Mouse (Mus musculus): ENCODE results near the gene Isy1.
"Not testable (repeated sequence)": the region's sequence is repeated elsewhere in the genome, so short reads cannot be mapped to it uniquely, and the experiment has no call there.

The Isy1 gene

DNA sequence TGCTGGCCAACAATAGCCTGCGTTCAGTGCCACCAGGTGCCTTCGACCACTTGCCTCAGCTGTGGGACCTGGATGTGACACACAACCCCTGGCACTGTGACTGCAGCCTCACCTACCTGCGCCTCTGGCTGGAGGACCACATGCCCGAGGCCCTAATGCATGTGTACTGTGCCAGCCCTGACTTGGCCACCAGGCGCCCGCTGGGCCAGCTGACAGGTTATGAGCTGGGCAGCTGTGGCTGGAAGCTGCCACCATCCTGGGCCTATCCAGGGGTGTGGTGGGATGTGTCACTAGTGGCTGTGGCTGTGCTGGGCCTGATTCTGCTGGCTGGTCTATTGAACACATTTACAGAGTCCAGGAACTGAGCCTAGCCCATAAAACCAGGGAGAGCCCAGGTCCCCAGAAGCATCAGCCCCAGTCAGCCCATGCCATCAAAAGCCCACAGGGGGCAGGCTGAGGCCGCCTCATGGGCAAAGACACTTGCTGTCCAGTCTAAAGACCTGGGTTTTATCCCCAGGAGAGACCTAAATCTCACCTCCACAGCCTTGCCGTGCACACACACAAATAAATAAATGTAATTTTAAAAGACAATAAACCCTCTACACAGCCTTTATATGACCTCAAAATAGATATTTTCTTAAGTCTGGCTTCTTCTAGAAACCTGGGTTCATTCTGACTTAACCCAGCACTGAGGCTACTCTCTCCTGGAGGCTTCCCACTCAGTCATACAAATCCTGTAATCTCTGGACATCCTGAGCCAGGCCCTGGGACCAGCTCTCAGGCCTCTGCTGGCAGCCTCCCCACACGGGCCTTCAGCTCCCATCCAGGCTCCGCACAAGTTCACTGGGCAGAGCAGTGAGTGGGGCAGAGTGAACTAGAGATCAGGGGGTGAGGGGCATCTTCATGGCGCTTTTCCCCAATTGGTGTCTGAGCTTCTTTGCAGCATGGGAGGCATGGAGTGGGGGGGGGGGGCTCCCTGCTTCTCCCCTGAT, 59.1 kb downstream of the Isy1 start:
- DNase-seq (ENCODE audit: extremely low spot score, low spot score), result no peak

DNA sequence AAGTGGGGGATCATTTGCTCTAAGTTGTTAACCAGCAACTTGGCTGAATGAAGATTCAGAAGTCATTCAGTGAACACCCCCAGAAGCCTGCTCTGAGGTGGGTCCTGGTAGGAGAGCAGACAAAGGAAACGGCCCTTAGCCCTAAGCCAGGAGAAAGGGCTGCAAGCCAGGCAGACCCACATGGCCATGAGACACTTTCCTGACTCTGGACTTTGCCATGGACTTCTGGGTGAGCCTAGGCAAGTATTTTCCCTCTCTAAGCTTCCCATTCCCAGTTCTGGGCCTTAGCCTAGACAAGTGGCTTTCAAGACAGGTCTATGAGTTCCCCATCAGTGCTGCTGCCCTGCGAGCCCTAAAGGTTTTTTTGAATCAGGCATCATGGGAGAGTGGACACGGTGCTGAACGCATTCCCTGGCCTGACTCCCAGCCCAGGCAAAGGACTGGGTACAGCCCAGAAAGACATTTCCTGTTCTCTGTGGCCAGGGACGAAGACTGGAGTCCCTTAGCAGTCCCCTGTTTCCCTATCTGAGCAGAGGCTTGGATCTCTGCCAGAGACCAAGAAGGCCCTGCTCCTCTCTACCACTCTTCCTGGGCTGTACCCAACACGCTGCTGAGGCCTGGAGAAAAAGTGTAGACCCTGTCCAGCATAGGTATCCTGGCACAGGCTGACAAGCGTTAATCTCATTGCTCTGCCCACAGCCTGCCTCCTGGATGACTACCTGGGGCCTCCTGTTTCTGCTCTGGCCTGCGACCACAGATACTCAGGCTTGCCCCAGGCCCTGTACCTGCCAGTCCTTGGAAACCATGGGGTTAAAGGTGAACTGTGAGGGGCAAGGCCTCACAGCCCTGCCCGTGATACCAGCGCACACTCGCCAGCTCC, 60.1 kb downstream of the Isy1 start:
- no peak for DNase-seq (ENCODE audit: extremely low spot score, low spot score)

GRCm38 (mm10) chr6:87777842-87778241, 60.8 kb downstream of the Isy1 start, which contains the start of gene Gp9:
TSS of gene Gp9 (plus strand) at chr6:87778072.
- no peak for DNase-seq (ENCODE audit: extremely low spot score, low spot score)

DNA sequence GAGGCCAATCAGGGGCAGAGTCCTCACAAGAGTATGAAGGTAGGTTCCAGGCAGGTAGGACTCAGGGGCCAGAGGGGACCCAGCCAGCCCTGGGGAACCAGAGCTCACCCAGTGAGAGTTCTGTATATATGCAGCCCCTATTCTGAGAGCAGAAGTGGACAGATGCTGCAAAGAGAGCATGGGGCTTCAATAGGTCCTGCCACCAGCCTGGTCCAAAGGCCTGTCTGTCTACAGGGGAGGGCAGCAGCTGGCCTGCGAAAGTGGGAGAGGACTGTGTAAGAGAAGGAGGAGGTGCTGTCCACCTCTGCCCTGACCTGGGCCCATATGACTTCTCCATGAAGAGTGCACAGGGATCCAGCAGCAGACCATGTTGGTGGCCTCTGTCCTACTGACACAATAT, 61.9 kb downstream of the Isy1 start:
- no peak for DNase-seq (ENCODE audit: extremely low spot score, low spot score)

- DNase-seq (ENCODE audit: extremely low spot score, low spot score), result no peak
These were observed 62.9 kb downstream of the Isy1 start for GRCm38 (mm10) chr6:87775588-87776245.

DNA sequence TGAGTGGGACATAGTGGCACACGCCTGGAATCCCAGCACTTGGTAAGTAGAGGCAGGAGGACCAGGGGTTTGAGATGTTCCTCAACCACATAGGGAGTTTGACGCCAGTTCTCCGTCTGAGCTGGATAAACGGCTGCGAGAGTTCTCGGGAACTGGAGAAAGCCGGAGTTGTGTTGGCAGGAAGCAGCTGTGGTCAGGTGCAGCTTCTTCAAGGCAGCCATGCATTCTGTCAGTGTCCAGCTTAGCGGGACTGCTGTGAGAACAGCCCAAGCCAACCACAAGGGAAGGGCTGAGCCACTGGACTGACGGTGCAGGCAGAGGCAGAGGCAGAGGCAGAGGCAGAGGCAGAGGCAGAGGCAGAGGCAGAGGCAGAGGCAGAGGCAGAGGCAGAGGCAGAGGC, 63.7 kb downstream of the Isy1 start:
- DNase-seq (ENCODE audit: extremely low spot score, low spot score), result no peak

GRCm38 (mm10) chr6:87774466-87774865, 64.1 kb downstream of the Isy1 start:
- DNase-seq (ENCODE audit: extremely low spot score, low spot score), result no peak

- no peak for DNase-seq (ENCODE audit: extremely low spot score, low spot score)
These were observed 68.0 kb downstream of the Isy1 start for GRCm38 (mm10) chr6:87770626-87771025.

- DNase-seq (ENCODE audit: extremely low spot score, low spot score), result not testable (repeated sequence)
These were observed 74.3 kb downstream of the Isy1 start for GRCm38 (mm10) chr6:87764296-87764695.
